ENCODE assay signal across 15 mouse cellular contexts in the genomic region with DNA sequence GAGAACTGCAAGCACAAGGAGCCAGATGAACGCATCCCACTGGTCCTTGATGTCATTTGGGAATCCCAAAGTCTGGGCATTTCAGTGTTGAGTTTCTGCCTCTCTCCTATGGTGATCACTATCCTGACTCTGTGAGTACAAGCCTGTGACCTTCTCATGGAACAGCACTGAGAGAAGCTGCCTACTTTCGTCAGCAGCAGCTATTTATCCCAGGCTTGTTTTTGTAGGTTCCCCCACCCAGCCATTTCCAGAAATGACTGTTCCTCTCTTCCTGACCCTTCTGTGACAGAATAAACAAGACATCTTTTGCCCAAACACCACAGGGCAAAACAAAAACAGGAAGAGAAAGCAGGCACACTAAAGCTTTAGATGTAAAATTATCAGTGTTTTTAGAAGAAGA.
"Had no signal": no experiment of that assay in that cellular context is flagged by ENCODE, and none has a peak within 500 bp of the region (broad histone marks: within the 10 kb centered on the region; RNA-seq: fewer than 3 reads in every experiment).

No protein-coding gene starts in this region.

- H3K4me2 ChIP-seq: limb, embryonic 12.5 days; liver, embryonic 15.5 days; lung, embryonic 14.5 days; midbrain, embryonic 13.5 days; neural tube, embryonic 15.5 days had no signal

- H3K4me1 ChIP-seq: limb, embryonic 12.5 days had no signal

- H3K4me3 ChIP-seq: limb, embryonic 12.5 days; liver, embryonic 15.5 days; midbrain, embryonic 13.5 days; myocyte; neural tube, embryonic 15.5 days had no signal

- H3K36me3 ChIP-seq: neural tube, embryonic 15.5 days had no signal

- DNase-seq: kidney, postnatal 25 days; layer of hippocampus, adult 9-11 months; layer of hippocampus, postnatal 36 days; liver; lung, embryonic 14.5 days; right cerebral cortex, adult 18-20 months; right cerebral cortex, postnatal 25 days had no signal

- H3K27me3 ChIP-seq: limb, embryonic 12.5 days; liver, embryonic 15.5 days; midbrain, embryonic 13.5 days; neural tube, embryonic 15.5 days had no signal

- H3K9ac ChIP-seq: limb, embryonic 12.5 days; liver, embryonic 15.5 days; lung, embryonic 14.5 days; midbrain, embryonic 13.5 days; neural tube, embryonic 15.5 days had no signal

- H3K9me3 ChIP-seq: limb, embryonic 12.5 days; liver, embryonic 15.5 days; midbrain, embryonic 13.5 days; neural tube, embryonic 15.5 days had no signal

- ATAC-seq: inflammation-experienced regulatory T-cells, adult 6 months; intestine, postnatal 0 days; midbrain, embryonic 13.5 days had no signal

- H3K27ac ChIP-seq: limb, embryonic 12.5 days; liver, embryonic 15.5 days; midbrain, embryonic 13.5 days; neural tube, embryonic 15.5 days; stomach, postnatal 0 days had no signal
